Mouse (Mus musculus): ENCODE results near the gene 2310022A10Rik. TPM values are rescaled to one million over a fixed set of nuclear protein-coding genes. Genes with fewer than 3 reads are reported as not detected.
A peak's percentile ranks its signal among the peaks of the same experiment; 100 is the strongest.

Gene 2310022A10Rik
- total RNA-seq, 2 experiments from 2014 or later, result 25.9 to 27.1 TPM

- Histone ChIP-seq H3K27ac (peak overlapping the region; percentile 97), H3K4me3 (peak overlapping the region; percentile 73)
- intact Hi-C loops (cut with DNase I), result no loop called here
- no peak for DNase-seq (ENCODE audit: extremely low spot score in 1 of 2, low spot score in 2 of 2)
- TF ChIP-seq CTCF (IDR thresholded peaks at IDR 0.05), result no peak
Observed at GRCm38 (mm10) chr7:27541922-27542321, 11.1 kb upstream of the 2310022A10Rik start.

DNA sequence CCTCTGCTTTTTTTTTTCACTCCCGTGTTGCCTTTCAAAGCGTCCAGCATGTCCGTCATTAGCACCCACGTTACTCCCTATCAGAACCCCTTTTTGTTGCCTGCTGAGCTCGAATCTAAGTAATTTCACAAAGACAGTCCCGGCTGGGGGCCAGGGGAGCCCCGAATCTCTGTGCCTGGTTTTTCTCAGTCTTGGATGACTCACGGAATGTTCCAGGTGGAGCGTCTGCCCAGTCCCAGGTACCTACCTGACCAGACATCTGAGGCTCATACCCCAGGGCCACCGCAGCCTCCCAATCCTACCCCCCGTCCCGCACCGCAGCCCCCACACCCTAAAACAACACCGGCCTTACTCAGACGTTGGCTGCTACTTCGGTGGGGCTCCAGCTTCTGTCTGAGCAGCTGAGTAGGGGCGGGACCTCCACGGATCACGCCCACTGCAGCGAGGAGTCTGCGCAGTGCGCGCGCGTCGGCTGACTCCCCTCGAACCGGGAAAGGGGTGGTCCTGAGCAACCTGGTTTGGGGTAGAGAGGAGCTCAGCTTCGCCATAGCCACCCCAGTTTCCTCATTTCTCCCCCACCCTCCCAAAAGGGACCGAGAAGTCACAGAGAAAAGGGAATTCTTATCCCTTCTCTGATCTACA lies 10.5 kb upstream of the 2310022A10Rik start:
- DNase-seq (ENCODE audit: extremely low spot score in 1 of 2, low spot score in 2 of 2), result peak; percentile 90 to 91
- no peak for TF ChIP-seq CTCF (IDR thresholded peaks at IDR 0.05)
- H3K4me3 ChIP-seq, result peak overlapping the region; percentile 73
- intact Hi-C loops (cut with DNase I), result no loop called here
- peak overlapping the region; percentile 97 for H3K27ac ChIP-seq

DNA sequence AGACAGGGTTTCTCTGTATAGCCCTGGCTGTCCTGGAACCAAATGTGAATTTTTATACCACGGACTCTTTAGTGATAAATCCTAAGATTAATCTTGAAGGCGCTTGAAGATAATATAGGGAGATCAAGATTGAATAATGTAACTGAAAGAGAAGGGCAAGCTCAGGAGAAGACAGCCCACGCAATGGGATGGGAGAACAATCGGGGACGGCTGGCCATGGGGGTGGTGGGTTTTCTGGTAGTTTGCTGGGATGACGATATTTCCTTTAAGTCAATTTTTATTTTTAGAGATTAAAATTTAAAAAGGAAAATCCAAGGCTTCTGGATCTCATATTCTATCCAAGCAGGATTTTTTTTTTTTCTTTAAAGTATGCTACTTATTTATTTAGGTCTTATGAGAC lies 10.0 kb upstream of the 2310022A10Rik start:
- no peak for TF ChIP-seq CTCF (IDR thresholded peaks at IDR 0.05)
- no peak for DNase-seq (ENCODE audit: extremely low spot score in 1 of 2, low spot score in 2 of 2)
- intact Hi-C loops (cut with DNase I), result no loop called here
- peak overlapping the region; percentile 73 for H3K4me3 ChIP-seq
- peak overlapping the region; percentile 97 for H3K27ac ChIP-seq

DNA sequence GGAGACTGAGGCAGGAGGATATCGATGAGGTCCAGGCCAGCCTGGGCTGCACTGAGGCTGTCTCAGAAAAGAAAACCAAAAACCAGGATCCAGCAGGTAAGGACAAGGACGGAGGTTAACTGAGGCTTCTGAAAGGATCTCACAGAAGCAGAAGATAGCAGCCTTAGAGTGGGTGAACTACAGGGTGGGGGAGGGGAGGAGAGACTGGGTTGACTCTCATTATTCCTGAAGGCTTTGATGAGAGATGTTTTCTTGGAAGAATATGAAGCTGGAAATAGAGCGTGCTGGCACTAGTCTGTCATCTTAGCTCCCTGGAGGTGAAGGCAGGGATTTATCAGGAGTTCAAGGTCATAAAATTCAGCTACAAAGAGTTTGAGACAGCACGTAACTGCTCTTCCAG lies 9.2 kb upstream of the 2310022A10Rik start:
- H3K4me3 ChIP-seq, result no peak overlapping the region
- TF ChIP-seq CTCF (IDR thresholded peaks at IDR 0.05), result no peak
- no peak for DNase-seq (ENCODE audit: extremely low spot score in 1 of 2, low spot score in 2 of 2)
- intact Hi-C loops (cut with DNase I), result no loop called here
- H3K27ac ChIP-seq, result peak overlapping the region; percentile 97

- Histone ChIP-seq H3K27ac (peak overlapping the region; percentile 29), H3K4me3 (no peak overlapping the region)
- intact Hi-C loops (cut with DNase I), result no loop called here
- DNase-seq (ENCODE audit: extremely low spot score in 1 of 2, low spot score in 2 of 2), result no peak
- TF ChIP-seq CTCF (IDR thresholded peaks at IDR 0.05), result no peak
Observed at GRCm38 (mm10) chr7:27544675-27545370, 8.2 kb upstream of the 2310022A10Rik start.

DNA sequence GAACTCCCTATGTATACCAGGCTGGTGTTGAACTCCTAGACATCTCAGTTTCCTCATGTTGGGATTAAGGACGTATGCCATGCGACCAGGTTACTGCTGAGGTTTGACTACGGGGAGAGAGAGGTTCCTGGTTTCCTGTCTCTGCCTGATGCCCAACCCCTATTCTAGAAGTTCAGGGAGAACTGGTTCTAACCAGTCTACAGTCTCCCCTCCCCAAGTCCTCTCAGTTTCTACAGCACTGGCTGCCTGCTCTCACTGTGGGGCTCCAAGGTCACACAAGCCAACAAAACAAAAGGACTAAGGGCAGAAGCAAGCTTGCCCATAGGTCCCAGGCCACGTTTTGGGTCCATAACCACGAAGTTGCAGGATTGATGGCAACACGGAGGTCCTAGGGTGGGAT lies 3.4 kb upstream of the 2310022A10Rik start:
- H3K4me3 ChIP-seq, result no peak overlapping the region
- no peak for TF ChIP-seq CTCF (IDR thresholded peaks at IDR 0.05)
- intact Hi-C loops (cut with DNase I), result no loop called here
- H3K27ac ChIP-seq, result no peak overlapping the region
- no peak for DNase-seq (ENCODE audit: extremely low spot score in 1 of 2, low spot score in 2 of 2)

- Histone ChIP-seq H3K27ac (peak overlapping the region; percentile 85), H3K4me3 (peak overlapping the region; percentile 83)
- intact Hi-C loops (cut with DNase I), result no loop called here
- no peak for DNase-seq (ENCODE audit: extremely low spot score in 1 of 2, low spot score in 2 of 2)
- no peak for TF ChIP-seq CTCF (IDR thresholded peaks at IDR 0.05)
Observed at GRCm38 (mm10) chr7:27552070-27552469, 963 bp upstream of the 2310022A10Rik start.

DNA sequence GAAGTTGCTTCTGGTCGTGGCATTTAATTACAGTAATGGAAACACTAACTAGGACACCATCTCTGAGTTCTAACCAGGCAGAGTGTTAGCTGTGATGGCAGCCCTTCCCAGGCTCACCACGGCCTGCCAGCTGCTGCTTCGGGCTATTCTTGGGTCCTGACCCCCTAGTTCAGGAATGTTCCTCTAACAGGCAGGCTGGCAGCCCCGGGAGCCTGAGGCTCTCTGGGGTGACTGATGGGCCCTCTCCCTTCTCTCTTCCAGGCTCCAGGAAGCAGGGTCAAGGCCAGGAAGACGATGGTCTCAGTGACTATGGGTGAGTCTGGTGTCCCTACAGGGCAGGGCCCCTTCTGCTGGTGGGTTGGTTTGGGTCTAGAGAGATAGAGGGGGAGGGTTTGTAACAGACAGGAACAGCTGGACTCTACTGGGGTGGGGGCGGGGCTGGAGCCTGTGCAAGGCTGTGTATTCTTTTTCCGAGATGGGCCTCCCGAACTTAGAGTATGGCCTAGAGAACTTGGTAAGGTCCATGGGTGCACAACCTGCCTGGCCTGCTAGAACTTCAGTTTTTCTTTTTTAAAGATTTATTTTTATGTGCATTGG lies 7.4 kb downstream of the 2310022A10Rik start:
- TF ChIP-seq CTCF (IDR thresholded peaks at IDR 0.05), result no peak
- Histone ChIP-seq H3K4me3 (no peak overlapping the region), H3K27ac (no peak overlapping the region)
- intact Hi-C loops (cut with DNase I), result no loop called here
- no peak for DNase-seq (ENCODE audit: extremely low spot score in 1 of 2, low spot score in 2 of 2)

GRCm38 (mm10) chr7:27560978-27561377 lies 7.9 kb downstream of the 2310022A10Rik start:
- DNase-seq (ENCODE audit: extremely low spot score in 1 of 2, low spot score in 2 of 2), result no peak
- Histone ChIP-seq H3K4me3 (no peak overlapping the region), H3K27ac (no peak overlapping the region)
- intact Hi-C loops (cut with DNase I), result no loop called here
- no peak for TF ChIP-seq CTCF (IDR thresholded peaks at IDR 0.05)

DNA sequence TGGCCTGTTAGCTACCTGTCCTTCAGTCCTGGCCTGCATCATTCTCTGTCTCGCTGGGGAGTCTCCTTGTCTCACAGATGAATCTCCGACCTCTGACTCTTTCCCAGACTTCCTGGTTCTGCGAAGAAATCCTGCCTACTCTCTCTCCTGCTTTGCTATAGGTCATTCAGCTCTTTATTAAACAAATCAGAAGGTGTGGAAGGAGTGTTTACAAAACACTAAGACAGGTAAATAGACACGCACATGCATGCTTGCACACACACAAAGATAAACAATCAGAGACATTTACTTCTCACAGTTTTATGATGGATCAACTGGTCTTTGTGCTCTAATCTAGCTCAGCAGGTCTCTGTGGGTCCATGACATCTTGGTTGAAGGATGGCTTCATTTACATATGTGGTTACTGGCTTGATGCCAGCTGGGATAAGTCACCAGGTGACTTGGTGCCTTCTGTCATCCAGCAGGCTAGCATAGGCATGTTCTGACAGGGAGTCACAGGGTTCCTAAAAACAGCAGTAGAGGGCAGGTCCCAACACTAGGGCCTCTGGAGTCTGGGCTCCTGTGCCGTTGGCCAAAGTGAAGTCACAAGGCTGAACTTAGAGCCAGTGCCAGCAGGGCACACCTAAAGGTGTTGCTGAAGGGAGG lies 16.7 kb downstream of the 2310022A10Rik start:
- H3K4me3 ChIP-seq, result no peak overlapping the region
- no peak overlapping the region for H3K27ac ChIP-seq
- intact Hi-C loops (cut with DNase I), result no loop called here
- no peak for DNase-seq (ENCODE audit: extremely low spot score in 1 of 2, low spot score in 2 of 2)
- no peak for TF ChIP-seq CTCF (IDR thresholded peaks at IDR 0.05)

DNA sequence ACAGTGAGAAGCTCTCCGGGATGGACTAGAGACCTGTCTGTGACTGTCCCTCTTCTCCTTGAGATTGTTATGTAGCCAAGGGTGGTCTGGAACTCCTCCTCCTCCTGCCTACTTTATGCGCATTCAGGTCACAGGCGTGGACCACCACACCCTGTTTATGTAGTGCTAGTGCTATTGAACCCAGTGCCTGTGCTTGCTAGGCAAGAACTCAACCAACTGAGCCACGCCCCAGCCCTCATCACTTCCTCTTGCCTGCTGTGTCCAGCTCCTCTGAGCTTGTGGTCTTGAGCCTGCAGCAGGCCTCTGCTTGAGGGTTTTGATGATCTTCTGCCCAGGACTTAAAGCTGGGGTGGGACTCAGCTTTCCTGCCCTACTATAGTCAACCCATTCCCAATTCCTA lies 19.1 kb downstream of the 2310022A10Rik start:
- intact Hi-C loops (cut with DNase I), result no loop called here

More for the DNA sequence above, 19.1 kb downstream of the 2310022A10Rik start:
- DNase-seq (ENCODE audit: extremely low spot score in 1 of 2, low spot score in 2 of 2), result no peak
- no peak overlapping the region for H3K4me3 ChIP-seq
- no peak for TF ChIP-seq CTCF (IDR thresholded peaks at IDR 0.05)
- no peak overlapping the region for H3K27ac ChIP-seq

Data from left cerebral cortex, adult 2 months (tissue).